Mouse (Mus musculus): ENCODE results near the gene Teddm1b. TPM values are rescaled to one million over a fixed set of nuclear protein-coding genes. Genes with fewer than 3 reads are reported as not detected.

Gene Teddm1b
- polyA plus RNA-seq, 3 experiments from 2014 or later: 0.46 TPM; not detected in 2

DNA sequence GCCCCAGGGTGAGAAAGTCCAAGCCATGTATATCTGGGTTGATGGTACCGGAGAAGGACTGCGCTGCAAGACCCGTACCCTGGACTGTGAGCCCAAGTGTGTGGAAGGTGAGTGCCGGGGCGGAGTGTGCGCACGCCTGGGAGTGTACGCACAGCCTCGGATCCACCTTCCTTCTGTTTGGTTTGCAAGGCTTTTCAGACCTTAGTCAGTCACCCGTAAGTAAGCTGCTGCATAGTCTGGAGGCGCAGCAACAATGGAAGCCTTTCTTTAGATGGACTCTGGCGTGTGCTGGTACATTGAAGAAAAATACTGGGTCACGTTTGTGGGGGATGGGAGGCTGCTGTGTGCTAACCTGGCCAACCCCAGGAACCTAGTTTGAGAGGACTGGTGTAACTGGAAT, 28.9 kb downstream of the Teddm1b start:
- ATAC-seq: no peak

DNA sequence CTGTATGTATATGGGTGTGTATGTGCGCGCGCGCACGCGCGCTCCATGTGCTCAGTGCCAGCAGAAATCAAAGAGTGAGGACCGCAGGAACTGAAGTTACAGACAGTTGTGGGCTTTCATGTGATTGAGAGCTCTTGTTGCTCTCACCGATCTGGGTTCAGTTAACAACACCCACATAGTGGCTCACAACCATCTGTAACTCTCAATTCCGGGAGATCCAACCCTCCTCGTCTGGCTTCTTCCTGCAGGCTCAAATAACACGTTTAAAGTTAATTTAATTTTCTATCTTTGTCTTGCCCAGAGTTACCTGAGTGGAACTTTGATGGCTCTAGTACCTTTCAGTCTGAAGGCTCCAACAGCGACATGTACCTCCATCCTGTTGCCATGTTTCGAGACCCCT, 30.1 kb downstream of the Teddm1b start:
- ATAC-seq: no peak

DNA sequence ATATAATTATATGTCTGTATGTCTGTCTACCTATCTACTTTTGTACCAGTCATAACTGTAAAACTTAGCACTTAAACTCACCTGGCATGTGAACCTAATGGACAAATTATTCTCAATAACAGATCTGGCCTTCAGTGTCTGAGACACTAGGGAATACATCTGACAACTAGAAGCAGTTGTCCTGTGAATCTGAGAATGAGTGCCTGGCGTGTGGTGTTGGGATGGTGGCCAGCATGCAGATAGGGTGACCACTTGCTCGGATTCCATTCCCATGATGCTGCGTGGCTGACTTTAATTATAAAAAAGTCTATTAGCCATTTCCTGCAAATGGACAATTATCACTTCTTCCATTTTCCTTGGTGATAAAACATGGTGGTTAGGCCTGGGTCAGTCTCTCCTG, 31.7 kb downstream of the Teddm1b start:
- no peak for ATAC-seq

DNA sequence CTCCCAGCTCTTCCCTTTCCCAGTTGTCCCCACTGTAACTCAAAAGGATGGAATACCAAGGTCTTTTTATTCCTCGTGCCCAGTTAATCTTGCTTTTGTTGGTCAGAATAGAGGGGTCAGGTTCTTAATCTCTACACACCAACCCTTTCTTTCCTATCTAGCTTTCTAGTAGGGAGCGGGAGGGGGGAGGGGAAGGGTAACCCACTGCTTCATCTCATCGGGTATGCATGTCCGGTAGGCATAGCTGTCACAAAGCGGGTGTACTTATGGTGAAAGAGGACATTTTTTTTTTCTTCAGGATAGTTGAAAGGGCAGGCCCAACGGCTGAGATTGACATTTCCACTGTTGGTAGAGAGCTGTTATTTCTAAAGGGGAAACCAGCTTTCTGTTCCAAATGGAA, 34.1 kb downstream of the Teddm1b start:
- ATAC-seq: no peak

DNA sequence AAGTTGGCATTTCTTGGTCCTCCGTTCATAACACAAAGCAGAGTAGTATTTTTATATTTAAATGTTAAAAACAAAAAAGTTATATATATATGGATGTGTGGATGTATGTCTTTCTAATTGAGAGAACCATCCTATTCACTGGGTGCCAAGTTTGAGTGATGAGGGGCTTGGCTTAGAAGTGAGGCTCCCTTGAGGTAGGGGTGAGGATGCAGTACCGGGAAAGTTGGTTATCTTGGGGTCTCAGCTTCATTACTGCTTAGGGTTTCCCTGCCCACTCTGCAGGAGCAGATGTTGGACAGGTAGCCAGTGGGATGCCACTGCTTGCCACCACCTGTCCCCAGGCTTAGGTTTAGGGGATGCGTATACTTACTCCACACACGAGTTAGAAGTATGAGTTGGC, 34.6 kb downstream of the Teddm1b start:
- no peak for ATAC-seq

DNA sequence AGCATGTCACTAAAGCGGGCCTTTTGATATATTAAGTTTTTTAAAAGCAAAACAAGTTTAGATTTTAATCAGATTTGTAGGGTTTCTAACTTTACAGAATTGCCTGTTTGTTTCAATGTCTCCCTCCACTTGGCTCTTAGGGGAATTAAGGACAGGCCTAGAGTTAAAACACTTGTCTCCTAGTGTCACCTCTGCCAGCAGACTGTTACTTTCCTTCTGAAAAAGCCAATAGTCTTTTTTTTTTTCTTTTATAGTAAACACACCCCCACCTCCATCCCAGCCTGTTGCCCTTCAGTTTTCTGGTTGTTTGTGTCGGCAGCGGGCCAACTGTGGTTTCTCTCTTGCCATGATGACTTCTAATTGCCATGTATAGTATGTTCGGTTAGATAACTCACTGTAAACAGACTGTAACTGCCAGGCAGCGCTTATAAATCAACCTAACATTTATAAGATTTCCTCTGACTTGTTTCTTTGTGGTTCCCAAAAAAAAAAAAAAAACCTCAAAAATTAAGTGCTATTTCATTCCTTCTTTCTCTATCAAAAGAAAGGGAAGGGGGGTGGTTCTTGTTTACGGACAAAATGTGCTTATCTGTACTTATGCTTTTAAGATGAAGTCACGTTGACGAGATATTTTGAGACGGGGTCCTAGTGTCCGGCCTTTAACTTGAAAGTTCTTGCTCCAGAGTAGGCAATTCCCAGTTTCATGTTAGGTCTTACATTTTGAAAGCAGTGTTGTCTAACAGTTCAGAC, 35.2 kb downstream of the Teddm1b start:
- no peak for ATAC-seq

DNA sequence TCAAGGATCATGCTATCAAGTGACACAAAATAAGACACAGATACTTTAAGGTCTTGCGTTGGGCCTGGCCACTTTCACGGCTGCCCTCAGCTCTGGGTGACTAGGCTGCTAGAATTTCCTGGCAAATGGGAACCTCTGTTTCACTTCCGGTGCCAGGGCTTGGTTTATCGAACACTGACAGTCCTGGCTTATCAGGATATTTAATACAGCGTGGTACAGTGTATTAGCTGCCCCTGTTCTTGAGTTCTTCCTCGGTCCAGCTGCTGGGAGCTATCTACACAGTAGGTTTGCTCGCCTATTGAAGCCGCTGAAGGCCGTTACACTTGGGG, 35.8 kb downstream of the Teddm1b start:
- ATAC-seq: no peak

DNA sequence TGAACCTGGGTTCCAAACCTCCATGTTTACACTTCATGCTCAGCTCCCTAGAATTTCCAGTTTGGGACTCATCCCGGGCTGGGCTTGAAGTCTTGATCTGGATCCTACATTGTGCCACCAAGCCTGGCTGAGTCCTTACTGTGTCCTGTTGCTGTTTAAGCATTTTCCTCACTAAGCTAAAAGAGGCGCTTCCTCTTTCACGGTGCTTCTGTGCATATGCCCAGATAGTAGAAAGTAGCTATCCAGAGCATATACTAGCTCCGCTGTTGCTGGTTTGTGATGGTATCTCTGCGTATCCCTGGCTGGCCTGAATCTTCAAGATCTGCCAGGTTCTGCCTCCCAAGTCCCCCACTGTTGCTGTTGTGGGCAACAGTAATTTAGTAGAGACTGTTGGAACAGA, 36.3 kb downstream of the Teddm1b start:
- no peak for ATAC-seq

DNA sequence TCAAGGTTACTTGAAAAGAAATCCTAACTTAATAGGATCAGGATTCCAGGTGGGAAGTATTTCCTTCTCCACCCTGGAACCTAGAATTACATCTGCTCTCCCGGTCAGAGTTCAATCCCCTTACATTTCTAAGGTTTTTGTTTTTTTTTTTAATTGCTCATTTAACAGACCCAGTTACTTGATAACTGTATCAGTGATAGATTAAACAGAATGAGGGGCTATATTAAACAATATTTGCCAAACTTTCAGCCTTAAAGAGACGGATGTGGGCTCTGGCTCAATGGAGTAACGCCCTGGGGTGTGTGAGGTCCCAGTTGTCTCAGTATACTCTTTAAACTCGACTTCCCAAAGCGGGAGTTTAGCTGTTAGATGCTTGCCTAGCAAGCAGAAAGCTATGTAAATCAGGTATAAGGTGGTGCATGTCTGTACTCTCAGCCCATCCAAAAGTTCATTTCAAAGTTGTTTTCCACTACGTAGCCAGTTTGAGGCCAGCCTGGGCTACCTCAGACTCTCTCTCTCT, 37.2 kb downstream of the Teddm1b start:
- ATAC-seq: no peak

DNA sequence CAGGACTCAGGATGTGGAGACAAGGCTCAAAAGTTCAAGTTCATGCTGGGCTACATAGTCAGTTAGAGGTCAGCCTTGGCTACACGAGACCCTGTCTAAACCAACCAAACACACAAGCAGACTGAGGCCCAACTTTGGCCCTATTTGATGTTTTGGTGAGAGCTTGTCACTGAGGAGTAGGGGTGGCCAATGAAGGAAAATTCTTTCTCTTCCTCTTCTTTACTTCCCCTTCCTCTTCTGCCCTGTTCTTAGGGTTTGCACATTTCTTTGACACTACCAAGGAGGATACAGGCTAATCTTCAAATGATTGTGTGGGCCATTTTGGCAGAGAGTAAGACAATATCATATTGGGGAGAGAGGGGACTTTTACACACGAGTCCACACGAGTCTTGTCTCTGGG, 39.7 kb downstream of the Teddm1b start:
- ATAC-seq: no peak

DNA sequence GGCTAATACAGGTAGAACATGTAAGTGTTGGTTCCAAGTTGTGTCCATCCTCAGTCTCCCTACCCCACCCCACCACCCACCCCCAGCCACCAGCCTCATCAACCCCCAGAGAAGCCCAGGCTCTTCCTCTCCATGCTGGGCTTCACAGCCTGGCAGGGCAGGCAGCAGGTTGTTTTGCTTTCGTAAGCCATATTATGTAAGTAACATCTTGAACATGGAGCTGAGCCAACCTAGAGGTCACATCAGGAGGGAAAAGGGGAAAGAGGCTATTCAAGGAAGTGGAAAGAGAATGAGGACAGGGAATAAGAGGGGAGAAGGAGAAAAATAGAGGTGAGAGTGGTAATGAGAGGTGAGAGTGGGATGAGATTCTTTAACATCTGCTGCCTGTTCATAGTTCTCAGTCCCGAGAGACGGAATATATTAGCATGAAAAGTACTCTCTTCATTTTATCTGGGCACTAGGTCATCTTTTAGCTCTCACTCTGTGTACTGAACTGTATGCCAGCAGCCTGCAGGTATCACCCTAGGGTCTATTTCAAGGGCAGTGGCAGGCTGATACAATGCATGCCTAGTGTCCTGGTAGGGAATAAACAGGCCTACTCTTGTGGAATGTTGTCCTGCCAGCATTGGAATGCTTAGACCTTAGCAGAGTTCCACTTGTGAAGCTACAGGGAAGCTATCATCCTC, 44.5 kb downstream of the Teddm1b start:
- ATAC-seq: no peak

DNA sequence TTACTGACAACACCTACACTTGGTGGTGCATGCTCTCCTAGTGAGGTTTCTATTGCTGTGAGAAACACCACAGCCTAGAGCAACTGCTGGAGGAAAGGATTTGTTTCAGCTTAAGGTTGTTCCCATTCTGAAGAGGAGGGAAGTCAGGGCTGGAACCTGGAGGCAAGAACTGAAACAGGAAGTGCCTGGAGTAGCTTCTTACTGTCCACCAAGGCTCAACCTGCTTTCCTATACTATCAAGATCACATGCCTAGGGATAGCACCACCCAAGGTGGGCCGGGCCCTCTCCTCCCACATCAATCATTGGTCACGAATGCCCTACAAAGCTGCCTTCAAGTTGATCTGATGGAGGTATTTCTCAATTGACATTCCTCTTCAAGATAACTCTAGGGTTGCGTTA, 47.5 kb downstream of the Teddm1b start:
- no peak for ATAC-seq

DNA sequence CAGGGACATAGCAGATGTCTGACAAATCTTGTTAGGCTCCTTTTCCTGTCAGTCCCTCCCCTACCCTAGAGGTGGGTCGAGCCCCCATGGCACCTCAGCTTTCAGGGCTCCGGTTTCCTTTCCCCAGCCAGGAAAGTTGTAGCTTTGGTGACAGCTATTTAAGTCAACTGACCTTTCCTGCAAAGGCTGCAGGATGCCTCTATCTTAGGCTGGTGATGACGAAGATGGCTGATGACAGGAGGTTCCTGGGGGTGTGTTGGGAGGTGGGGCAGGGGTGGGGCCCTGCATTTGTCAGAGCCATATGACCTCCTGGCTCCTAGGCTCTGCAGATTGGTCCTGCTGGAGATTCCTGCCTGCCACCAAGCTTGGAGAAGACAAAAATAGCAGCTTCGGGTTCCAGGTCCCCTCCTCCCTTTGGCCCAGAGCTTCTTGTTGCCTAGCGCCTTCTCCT, 48.5 kb downstream of the Teddm1b start:
- ATAC-seq: no peak

DNA sequence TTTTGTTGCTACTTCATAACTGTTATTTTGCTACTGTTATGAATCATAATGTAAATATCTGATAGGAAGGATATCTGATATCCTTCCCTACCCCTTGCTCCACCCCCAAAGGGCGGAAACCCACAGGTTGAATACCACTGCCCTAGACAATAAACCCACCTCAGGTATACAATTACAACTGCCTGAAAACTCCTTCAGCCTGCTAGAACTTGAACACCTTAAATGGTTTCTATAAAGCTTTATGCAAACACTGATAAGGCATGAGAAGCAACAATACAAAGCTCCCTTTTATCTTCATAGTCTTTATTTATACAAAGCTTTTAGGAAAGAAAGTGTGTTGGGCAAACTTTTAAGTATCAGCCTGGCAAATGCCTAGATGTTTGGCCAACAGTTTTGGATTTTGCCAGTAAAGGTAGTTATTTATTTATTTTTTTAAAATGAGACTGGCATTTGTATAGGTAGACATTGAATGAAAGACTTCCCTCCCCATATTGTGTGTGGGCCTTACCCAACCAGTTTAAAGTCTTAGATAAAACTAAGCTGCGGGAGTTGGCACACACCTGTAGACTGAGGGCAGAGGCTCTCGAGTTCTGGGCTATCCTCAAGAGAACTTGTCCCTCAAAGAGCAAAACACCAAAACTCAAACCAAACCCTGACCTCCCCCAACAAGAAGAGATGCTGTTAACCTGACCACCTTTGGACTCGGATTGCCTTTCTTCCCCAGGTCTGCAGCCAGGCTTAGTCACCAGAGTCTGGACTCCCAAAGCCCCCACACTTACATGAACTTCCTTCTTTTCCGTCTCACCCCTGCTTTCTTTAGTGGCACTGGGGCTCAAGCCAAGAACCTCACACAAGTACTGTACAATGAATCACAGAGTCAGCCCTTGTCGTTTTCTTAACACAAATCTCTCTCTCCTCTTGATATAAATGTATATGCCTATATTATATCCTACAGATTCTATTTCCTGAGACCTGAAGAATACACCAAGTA, 50.5 kb downstream of the Teddm1b start:
- no peak for ATAC-seq

Other genes starting within 250 kb of the Teddm1b start
- gene Rgs8, start 221.3 kb upstream of the Teddm1b start, polyA plus RNA-seq (2017; shearing (Covaris generic)): under 1 TPM; 0.35 to 0.68 (median 0.36) TPM
- gene Rgs16, start 134.0 kb upstream of the Teddm1b start, polyA plus RNA-seq (2017; shearing (Covaris generic)): 10 to 100 TPM; 19.8 to 37.6 (median 35.0) TPM
- gene Rnasel, start 124.9 kb upstream of the Teddm1b start, polyA plus RNA-seq (2017; shearing (Covaris generic)): 10 to 100 TPM; 38.2 to 49.4 (median 41.8) TPM
- gene Rgsl1, start 30.2 kb upstream of the Teddm1b start, polyA plus RNA-seq (2017; shearing (Covaris generic)): under 1 TPM in 2 of 3 experiments, not detected in 1; 0.17 to 0.26 TPM
- under 1 TPM in 1 of 3 experiments, not detected in 2; 0.78 TPM for gene Teddm1a, start 17.4 kb downstream of the Teddm1b start, polyA plus RNA-seq (2017; shearing (Covaris generic))
- 10 to 100 TPM; 21.0 to 30.6 (median 29.8) TPM for gene Glul, start 25.6 kb downstream of the Teddm1b start, polyA plus RNA-seq (2017; shearing (Covaris generic))
- under 1 TPM; 0.23 to 0.51 (median 0.29) TPM for gene Teddm2, start 25.9 kb downstream of the Teddm1b start, polyA plus RNA-seq (2017; shearing (Covaris generic))

Measured in inflammation-experienced regulatory T-cells, adult 6 months (primary cell).